Mouse (Mus musculus) c-Kit-negative CD71-positive TER-119-positive erythroid progenitor cells, embryonic 14.5 days (primary cell): Measurements from ENCODE around the gene Cbx5.

Source experiments
- DNase-seq: peaks from one replicate; pipeline ENCODE4 v3.0.0-alpha.2; 2013; ENCODE audit warnings: low read depth, low spot score

Gene Cbx5

DNA sequence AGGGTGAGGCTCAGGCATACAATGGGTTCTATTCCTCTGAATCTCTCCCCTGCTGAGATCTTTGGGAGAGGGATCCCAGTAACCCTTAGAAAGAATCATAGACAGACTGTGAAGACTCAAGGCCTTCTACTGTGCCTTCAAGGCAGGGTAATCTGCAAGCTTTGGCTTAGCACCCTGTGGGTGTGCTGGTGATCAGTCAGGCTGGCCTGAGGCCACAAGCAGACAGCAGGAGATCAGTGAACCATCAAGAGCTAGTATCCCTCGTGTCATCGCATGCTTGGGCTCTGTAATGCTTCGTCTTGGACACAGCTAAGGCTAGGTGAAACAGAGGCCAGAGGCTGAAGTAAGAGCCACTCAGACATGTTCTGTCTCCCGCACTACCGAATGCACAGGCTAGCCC is 66.4 kb downstream of the Cbx5 start:
- no peak for DNase-seq

DNA sequence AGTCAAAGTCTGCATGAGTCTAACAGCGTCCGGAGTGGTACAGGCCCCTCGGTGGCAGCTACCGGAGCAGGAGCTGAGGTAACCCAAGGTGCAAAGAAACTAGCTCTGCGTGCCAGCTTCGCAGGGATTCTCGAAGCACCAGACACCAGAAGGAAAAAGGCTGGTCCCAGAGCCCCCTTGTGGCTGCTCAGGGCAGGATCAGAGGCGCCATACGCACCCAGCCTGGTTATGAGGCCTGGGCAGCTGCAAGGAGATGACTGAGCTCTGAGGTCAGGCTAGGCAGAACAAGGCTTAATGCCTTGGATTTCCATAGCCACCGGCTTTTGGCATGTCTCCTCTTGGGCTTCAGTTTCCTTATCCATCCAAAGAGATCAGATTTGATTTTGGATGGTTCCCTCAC is 67.1 kb downstream of the Cbx5 start:
- DNase-seq = no peak

DNA sequence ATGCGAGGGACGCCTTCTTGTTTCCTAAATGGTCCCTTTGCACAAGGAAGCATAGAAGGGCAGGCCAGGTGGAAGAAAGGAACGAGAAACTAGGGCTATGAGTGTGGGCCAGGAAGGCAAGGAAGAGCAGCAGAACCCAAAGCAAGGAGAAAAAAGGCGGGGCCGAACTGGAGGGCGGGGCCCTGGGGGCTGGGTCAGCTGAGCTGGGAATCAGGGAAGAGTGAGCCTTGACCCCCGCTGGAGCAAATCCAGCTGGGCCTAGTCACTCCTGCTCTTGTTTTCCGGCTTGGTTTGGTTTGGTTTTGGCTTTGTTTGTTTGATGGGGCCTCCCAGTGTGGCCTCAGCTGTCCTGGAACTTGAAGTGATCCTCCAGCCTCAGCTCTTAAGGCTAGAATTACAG is 68.3 kb downstream of the Cbx5 start:
- DNase-seq = no peak

DNA sequence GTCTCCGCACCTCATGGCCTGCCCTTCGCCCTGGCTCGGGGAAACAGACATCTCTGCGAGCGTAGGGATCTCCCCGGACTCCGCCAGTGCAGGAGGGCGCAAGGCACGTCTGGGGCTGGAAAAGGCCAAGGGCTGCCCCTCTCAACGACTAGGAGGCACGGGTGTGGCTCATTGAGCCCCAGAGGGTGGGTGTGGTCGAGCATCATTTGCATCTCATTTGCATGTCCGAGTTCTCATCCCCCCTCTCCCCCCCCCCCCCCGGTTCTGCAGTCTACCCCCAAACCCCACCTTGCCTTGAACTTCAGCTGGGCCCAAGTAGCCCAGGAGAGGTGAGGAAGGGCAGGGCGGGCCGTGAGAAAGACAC is 69.3 kb downstream of the Cbx5 start:
- no peak for DNase-seq

DNA sequence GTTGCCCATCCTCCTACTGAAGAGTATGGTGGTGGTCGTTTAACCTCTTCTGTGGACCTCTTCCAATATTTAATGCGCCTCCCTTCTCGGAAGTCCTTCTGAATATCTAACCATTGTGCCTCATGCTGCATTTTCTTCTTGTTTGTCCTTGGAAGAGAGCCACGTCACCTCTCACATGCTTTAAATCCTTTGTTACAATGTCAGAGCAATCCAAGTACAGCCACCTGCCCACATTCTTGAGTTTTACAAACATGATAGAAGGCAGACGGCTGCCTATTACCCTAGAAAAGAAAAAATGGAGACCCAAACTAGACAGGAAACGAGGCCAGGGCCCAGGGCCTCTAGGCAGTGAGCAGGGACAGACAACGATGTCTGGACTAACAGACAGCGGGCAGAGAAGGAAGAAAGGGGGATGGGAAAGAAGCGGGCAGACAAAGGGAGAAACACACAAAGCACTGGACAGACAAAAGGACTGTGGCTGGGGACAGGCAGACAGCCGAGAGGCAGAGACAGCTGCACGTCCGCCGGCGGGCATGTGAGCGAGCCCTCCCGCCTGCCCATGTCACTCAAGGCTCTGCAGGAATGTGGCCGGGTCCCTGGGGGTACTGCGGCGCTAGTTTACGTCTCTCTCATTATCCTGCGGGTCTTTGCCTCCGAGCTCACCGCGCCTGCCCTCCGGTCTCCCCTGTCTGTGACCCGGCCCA is 69.9 kb downstream of the Cbx5 start:
- no peak for DNase-seq

DNA sequence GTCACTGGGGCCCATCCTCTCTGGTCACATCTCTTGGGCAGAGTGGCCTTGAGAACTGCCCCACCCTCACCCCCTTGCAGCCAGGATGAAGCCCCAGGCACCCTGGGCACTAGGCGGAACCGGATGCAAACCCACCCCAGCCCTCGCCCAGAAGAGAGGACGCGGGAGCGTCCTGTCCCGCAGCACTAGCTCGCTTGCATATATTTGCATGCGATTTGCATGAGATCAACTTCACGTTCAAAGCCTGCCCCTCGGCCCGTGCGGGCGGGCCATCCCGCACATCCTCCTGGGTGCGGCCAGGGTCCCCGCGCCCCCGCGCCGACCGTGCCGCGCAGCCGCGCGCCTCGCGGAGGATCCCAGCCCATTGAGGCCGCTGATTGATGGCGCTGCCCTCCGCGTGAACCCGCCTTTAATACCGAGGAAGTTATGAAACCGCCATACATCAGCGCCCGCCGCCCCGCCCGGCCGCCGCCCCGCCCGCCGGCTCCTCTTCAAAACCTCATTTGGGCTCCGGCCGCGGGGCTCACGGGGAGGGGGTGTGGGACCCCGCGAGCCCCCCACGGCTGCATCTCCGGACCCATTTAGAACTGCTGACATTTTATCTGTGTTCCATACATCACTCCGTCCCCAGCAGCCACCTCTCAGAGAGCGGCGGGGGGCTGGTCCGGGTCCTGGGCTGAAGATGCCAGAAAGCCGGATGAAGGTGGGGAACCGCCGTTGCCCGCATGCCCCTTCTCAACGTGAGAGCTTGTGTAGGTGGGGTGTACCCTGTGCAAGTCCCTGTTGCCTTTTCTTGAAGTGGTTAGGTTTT is 70.6 kb downstream of the Cbx5 start:
- no peak for DNase-seq

DNA sequence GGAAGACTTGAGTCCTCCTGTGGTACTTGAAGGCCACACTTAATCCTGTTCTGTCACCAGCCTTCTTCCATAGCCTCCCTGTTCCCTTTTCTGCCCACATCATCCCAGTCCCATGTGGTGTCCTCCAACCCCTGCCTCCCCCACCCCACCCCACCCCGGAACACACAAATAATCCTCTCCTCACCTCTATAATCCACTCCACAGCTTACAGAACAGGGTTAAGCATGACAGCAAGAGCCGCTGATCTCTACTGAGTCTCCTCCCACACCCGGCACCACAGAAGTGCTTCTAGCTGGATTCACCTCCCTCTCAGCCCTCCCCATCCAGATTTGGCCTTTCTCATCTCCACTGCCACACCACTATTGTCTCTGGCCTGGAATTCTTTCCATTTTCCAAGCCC is 71.8 kb downstream of the Cbx5 start:
- no peak for DNase-seq

DNA sequence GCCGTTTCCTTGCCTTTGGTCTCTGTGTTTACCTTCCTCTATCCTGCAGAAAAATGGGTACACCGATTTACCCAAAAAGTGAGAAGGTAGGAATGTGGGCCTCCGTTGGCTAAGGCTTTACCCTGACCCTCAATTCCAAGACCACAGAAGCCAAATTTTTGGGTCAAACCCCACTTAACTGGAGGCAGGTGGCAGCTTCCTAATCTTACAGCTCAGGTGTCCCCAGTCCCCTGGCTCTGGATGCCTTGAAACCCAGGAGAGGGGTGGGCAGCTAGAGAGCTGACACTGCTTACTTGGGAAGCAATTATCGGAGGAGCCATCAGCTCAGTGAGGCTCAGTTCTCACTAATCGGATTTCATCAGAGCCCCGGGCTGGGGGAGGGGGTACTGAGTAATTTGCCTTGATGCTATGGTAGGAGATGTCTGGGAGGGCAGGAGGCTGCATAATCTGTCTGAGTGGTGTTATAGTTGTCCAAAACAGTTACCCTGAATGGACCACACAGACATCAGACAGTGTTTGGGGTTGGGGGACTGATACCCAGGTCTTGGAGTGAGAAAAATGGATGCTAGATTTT is 72.5 kb downstream of the Cbx5 start, which contains the start of gene Smug1:
Gene Smug1 (minus strand): TSS at position 51 of the 574 bp plus-strand sequence.
- DNase-seq = no peak

DNA sequence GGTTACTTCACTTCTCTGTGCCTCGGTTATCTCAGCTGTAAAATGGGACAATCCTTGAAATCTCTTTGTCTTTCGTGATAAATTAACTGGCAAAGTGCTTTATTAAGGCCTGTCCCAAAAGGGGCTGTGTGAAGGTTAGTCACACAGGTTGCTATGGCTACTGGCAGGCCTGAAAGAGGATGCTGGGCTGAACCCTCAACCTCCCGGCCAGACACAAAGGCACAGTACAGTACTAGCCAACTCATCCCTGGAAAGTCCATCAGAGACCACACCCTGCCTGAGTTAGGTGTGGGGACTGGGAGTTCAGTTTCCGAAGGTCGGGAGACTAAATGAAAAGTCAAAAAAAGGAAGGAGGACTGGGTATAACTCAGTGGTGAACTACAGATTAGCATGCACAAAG is 73.7 kb downstream of the Cbx5 start:
- no peak for DNase-seq

DNA sequence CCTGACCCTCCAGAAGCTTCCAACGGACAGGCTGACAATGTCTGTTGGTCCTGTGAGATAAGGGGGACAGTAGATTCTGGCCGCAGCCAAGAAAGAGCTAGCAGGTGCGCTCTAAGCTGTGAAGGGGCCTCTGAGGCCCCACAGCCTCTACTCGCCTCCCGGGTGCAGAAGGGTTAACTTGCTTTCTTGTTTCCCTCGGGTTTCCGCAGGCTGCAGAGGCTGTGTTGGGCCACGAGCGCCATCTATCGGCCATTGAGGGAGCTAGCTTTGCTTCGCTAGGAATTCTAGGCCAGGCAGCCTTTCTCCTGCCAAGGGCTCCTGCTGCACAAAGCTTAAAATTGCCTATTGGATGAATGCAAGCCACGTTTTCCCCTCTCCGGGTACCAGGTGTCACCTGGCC is 74.2 kb downstream of the Cbx5 start:
- DNase-seq = peak; percentile 60

DNA sequence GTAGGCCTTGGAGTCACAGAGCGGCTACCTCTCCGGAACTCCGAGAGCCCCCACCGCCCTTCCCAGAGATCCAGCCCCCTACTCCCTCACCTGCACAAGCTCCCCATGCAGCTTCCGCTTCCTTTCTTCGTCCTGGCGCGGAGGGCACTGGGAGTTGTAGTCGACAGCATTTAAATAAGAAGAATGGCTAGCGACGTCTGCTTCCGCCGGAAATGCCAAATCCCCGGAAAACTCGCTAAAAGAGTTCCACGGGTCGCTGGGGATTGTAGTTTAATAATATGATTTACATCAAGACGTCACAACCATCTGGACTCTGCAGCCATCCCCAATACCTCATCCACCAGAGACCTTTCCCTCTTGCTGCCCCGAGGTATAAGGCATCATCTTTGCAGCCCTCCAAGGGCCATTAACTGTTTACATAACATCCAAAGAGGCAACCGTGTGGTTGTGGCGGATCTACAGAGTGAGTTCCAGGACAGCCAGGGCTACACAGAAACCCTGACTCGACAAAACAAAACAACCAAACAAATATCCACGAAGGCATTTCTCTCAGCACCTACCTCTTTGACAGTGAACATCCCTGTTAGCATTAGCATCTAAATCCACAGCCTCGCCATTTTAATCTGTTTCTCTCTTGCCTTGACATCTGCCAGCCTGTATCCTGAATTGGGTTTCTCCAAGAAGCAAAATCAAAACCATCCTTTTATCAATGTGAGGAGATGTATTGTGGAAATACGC is 76.3 kb downstream of the Cbx5 start:
- peak; percentile 46 for DNase-seq

DNA sequence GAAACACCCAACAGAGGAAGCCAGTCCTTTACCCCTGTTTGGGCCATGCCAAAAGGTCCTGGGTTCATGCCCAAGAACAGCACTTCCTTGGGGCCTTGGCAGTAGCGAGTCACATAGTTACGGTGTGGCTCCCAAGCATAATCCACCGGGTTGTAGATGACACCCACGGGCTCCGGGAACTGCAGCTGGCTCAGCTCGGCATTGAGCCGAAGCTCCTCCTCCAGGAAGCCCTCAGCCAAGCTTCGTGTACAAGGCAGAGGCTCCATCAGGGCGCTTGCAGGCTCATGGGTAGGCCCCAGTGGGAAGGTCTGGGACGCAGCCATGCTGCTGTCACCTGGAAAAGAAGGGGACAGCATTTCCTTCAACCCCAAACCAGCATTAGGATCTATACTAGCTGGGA is 82.0 kb downstream of the Cbx5 start:
- no peak for DNase-seq

DNA sequence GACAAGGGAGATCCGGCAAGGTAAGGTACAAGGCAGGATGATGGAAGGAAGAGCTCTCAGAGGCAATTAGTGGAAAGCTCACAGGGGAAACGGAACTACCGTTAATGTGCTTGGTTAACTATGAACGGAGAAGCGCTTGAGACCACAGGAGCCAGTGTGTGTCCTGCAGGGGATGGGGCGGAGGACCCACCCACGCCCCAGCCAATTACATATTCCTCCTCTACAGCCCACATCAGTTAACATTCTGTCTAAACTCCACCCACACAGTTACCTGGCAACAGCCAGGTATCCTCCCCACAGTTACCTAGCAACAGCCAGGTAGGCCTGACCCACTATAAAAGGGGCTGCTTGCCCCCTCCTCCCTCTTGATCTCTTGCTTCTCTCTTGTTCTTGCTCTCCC is 82.7 kb downstream of the Cbx5 start:
- no peak for DNase-seq

DNA sequence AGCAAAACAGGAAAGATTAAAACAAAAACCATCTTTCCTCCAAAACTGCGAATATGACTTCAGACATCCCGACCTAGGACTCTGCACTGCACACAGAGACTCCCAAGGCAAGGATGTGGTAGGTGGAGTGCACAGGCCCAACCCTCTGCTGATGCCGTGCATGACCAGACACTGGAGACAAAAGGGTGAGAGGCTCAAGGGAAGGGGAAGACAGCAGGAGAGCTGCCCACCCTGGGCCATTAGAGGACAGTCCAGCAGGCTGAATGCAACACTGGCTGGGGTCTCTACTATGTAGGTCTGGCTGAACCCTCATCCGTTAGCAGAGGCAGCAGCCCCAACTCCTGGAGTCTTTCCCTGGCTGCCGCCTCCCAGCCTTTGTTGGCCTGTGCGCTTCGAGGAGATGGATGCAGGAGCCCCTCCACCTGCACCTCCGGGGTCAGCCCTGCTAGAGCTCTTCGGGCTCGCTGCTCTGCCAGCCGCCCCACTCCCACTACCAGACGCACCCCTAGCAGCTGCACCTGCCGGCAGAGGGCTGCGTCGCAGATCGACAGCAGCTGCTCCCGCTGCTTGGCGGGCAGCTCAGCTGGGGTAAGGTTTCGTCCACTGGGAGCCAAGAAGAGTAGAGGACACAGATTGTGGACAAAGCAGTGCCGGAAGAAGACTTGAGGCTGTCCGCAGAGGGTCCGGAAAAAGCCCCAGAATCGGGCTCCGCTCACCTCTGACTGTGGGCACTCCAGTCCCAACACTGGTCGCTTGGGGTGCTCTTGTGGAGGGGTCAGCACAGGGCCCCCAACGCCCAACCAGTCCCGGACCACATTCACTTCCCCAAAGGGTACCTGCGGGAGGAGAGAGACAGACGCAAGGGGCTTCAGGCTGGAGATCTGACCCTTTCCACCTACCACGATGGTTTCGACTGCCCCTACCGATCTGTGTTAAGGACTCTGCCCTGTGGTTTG is 84.0 kb downstream of the Cbx5 start:
- no peak for DNase-seq

DNA sequence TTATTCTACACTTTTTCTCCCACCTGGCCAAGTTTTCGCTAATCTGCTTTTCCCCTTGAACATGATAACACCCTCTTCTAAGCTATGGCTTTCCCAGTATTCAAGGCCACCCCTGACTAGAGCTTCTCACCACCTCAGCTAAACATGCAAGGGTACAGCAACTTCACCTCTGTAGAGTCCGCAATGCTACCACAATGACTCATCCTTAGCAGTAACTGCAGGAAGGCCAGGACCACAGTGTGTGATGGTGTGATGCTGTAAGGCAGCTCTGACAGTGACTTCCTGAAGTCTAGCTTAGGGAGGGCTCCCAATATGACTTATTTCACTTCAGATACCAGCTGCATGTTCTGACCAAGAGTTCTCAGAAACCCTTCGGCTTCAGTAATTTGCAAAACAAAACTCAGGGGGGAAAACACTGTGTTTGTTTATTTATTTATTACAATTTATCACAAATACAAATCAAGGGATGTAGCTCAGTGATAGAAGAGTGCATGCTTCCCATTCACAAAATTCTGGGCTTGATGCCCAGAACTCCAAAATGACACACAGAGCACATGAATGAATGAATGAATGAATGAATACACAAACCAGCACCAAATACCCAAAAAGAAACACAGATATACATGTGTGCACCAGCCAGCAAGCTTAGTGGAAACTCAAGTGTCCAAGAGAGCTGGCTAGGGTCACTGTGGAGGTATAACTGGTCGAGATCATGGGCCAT is 86.6 kb downstream of the Cbx5 start:
- DNase-seq = no peak

DNA sequence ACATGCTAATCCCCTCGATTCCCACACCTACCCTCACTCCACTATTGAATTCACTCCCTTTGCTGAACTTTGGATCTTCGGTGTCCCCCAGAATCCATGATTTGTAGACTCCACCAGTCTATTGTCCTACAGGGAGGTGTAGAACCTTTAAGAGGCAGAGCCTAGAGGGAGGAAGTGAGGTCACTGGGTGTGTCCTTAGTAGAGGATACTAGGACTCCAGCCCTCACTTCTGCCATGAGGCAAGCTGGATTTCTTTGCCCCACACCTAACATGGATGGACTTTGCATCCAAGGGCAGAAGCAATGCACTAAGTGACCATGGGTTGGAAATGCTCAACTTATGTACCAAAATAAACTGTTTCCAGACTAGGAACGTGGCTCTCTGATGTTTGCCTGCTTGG is 87.2 kb downstream of the Cbx5 start:
- DNase-seq = no peak

DNA sequence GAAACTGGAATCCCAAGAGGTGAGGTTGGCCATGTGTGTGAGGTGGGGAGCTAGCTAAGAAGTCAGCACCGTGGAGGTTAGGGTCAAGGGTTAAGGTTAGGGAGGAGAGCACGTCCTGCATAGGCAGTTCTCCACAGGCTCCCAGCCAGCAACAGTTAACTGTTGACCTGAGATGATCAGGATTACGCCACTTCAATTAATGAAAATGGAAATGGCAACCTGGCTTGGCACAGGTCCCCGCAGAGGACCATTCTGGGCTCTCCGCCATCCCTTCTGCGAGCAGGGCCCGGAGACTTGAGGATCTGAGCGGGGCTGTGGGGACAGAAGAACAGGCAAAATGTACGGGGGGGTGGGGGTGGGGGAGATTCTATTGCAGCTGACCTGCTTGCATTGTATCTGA is 91.8 kb downstream of the Cbx5 start:
- no peak for DNase-seq

DNA sequence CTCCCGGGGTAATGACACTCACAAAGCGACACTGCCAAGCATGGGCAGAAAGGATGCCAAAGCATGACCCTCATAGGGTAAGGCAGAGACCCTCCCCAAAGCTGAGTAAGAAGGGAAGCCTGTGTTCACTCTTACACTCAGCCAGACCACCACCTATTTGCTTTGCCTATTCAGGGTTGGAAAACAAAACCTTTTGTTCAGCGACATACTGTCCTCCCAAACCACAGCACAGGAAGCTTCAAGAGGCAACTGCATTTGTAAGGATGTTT is 92.3 kb downstream of the Cbx5 start:
- DNase-seq = no peak

DNA sequence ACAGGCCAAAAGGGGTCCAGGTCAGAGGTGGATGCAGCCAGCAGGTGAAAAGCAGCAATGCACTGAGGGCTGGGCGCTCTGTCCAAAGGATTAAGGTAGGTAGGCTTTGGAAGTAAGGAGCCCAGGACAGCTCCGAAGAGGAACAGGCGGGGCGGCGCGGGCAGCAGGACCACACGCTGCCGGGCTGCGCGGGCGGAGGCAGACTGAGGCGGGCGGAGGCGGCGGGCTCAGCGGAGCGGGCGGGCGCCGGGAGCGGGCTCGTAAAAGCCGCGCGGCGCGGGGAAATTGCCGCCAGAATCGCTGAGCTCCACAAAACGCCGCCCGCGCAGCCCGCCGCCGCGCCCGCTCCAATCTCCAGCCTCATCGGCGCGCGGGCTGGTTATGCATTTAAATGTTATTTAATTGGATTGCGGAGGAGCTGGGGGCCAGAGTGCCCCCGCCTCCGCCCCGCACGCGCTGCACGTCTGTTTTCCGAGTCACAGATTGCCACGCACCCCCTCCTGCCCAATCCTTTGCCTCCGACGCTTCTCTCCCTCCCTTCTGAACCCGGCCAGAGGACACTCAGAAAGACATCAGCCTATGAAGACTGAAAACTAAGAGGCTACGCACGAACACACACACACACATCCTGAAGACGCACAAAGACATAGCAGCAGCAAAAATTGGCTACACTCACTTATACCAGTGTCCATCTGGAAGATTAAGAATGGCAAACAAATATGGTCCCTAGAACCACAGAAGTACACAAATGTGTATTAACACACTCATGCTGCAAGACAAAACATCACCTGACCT is 92.8 kb downstream of the Cbx5 start:
- DNase-seq = no peak
